Mouse (Mus musculus): Measurements from ENCODE around the gene Cnp.
"Not testable (repeated sequence)": the region's sequence is repeated elsewhere in the genome, so short reads cannot be mapped to it uniquely, and the experiment has no call there.

Gene Cnp

GRCm38 (mm10) chr11:100574708-100575483, at the start of gene Cnp:
Cnp (plus strand) TSS chr11:100574904.
- DNase-seq (ENCODE audit: low spot score): peak; percentile 48

GRCm38 (mm10) chr11:100524987-100525630, 49.6 kb upstream of the Cnp start:
- no peak for DNase-seq (ENCODE audit: low spot score)

- no peak for DNase-seq (ENCODE audit: low spot score)
These were observed 48.5 kb upstream of the Cnp start for GRCm38 (mm10) chr11:100526052-100526816.

GRCm38 (mm10) chr11:100527066-100527457, 47.6 kb upstream of the Cnp start:
- peak; percentile 70 for DNase-seq (ENCODE audit: low spot score)

GRCm38 (mm10) chr11:100527458-100528374, 47.0 kb upstream of the Cnp start, which contains the start of gene Acly:
Acly (minus strand) TSS chr11:100528000.
- DNase-seq (ENCODE audit: low spot score): peak; percentile 99

- no peak for DNase-seq (ENCODE audit: low spot score)
These were observed 46.1 kb upstream of the Cnp start for GRCm38 (mm10) chr11:100528375-100529165.

- no peak for DNase-seq (ENCODE audit: low spot score)
These were observed 40.8 kb upstream of the Cnp start for GRCm38 (mm10) chr11:100533871-100534270.

GRCm38 (mm10) chr11:100534411-100534810, 40.3 kb upstream of the Cnp start:
- not testable (repeated sequence) for DNase-seq (ENCODE audit: low spot score)

- DNase-seq (ENCODE audit: low spot score): not testable (repeated sequence)
These were observed 39.9 kb upstream of the Cnp start for GRCm38 (mm10) chr11:100534821-100535220.

GRCm38 (mm10) chr11:100535996-100536395, 38.7 kb upstream of the Cnp start:
- no peak for DNase-seq (ENCODE audit: low spot score)

- DNase-seq (ENCODE audit: low spot score): no peak
These were observed 38.2 kb upstream of the Cnp start for GRCm38 (mm10) chr11:100536466-100536865.

GRCm38 (mm10) chr11:100540966-100541365, 33.7 kb upstream of the Cnp start:
- no peak for DNase-seq (ENCODE audit: low spot score)

GRCm38 (mm10) chr11:100541577-100541976, 33.1 kb upstream of the Cnp start:
- no peak for DNase-seq (ENCODE audit: low spot score)

- DNase-seq (ENCODE audit: low spot score): peak; percentile 95
These were observed 29.6 kb upstream of the Cnp start, which contains the start of gene Ttc25 for GRCm38 (mm10) chr11:100544832-100545745. Ttc25 (plus strand) TSS chr11:100545607.

GRCm38 (mm10) chr11:100545746-100546085, 29.0 kb upstream of the Cnp start:
- no peak for DNase-seq (ENCODE audit: low spot score)

- no peak for DNase-seq (ENCODE audit: low spot score)
These were observed 27.7 kb upstream of the Cnp start for GRCm38 (mm10) chr11:100546955-100547354.

- DNase-seq (ENCODE audit: low spot score): no peak
These were observed 26.6 kb upstream of the Cnp start for GRCm38 (mm10) chr11:100548141-100548540.

GRCm38 (mm10) chr11:100549466-100549865, 25.2 kb upstream of the Cnp start:
- DNase-seq (ENCODE audit: low spot score): no peak

GRCm38 (mm10) chr11:100550101-100550500, 24.6 kb upstream of the Cnp start:
- no peak for DNase-seq (ENCODE audit: low spot score)

- peak; percentile 30 for DNase-seq (ENCODE audit: low spot score)
These were observed 21.9 kb upstream of the Cnp start for GRCm38 (mm10) chr11:100552842-100553241.

Data from MN1 (cell line).